Mouse (Mus musculus): ENCODE results near the gene Tmem52b.

Gene Tmem52b

GRCm38 (mm10) chr6:129530261-129530660, 17.9 kb downstream of the Tmem52b start:
- DNase-seq (ENCODE audit: low spot score in 2 of 2) = no peak

- DNase-seq (ENCODE audit: low spot score in 2 of 2) = peak; percentile 37 to 59
These were observed 20.2 kb downstream of the Tmem52b start for GRCm38 (mm10) chr6:129532556-129532941.

GRCm38 (mm10) chr6:129532942-129533860, 20.8 kb downstream of the Tmem52b start, which contains the start of gene Gabarapl1:
TSS of gene Gabarapl1 (plus strand) at chr6:129533160.
- DNase-seq (ENCODE audit: low spot score in 2 of 2) = peak; percentile 85 to 89

- no peak for DNase-seq (ENCODE audit: low spot score in 2 of 2)
These were observed 21.7 kb downstream of the Tmem52b start for GRCm38 (mm10) chr6:129534057-129534456.

- DNase-seq (ENCODE audit: low spot score in 2 of 2) = no peak
These were observed 22.4 kb downstream of the Tmem52b start for GRCm38 (mm10) chr6:129534627-129535190.

GRCm38 (mm10) chr6:129535723-129536122, 23.4 kb downstream of the Tmem52b start:
- peak in 1 of 2 experiments; percentile 23 for DNase-seq (ENCODE audit: low spot score in 2 of 2)

- no peak for DNase-seq (ENCODE audit: low spot score in 2 of 2)
These were observed 26.2 kb downstream of the Tmem52b start for GRCm38 (mm10) chr6:129538555-129538954.

GRCm38 (mm10) chr6:129541931-129542330, 29.6 kb downstream of the Tmem52b start:
- no peak for DNase-seq (ENCODE audit: low spot score in 2 of 2)

- no peak for DNase-seq (ENCODE audit: low spot score in 2 of 2)
These were observed 30.2 kb downstream of the Tmem52b start for GRCm38 (mm10) chr6:129542540-129542939.

- DNase-seq (ENCODE audit: low spot score in 2 of 2) = peak; percentile 56 to 79
These were observed 31.6 kb downstream of the Tmem52b start for GRCm38 (mm10) chr6:129543709-129544606.

GRCm38 (mm10) chr6:129547277-129547676, 34.9 kb downstream of the Tmem52b start:
- DNase-seq (ENCODE audit: low spot score in 2 of 2) = no peak

GRCm38 (mm10) chr6:129548009-129548408, 35.7 kb downstream of the Tmem52b start:
- DNase-seq (ENCODE audit: low spot score in 2 of 2) = no peak

- no peak for DNase-seq (ENCODE audit: low spot score in 2 of 2)
These were observed 45.1 kb downstream of the Tmem52b start for GRCm38 (mm10) chr6:129557298-129558023.

GRCm38 (mm10) chr6:129558946-129559640, 46.7 kb downstream of the Tmem52b start:
- peak; percentile 61 to 73 for DNase-seq (ENCODE audit: low spot score in 2 of 2)

- DNase-seq (ENCODE audit: low spot score in 2 of 2) = no peak
These were observed 47.3 kb downstream of the Tmem52b start for GRCm38 (mm10) chr6:129559641-129560027.

GRCm38 (mm10) chr6:129565257-129565656, 52.9 kb downstream of the Tmem52b start:
- DNase-seq (ENCODE audit: low spot score in 2 of 2) = no peak

Data from frontal cortex, postnatal 36 days (tissue).